Mouse (Mus musculus) gastrocnemius, postnatal 25 days (tissue): ENCODE results near the gene Cldn12. TPM values are rescaled to one million over a fixed set of nuclear protein-coding genes. Genes with fewer than 3 reads are reported as not detected.

Experiments
- DNase-seq: peaks from one replicate; pipeline ENCODE4 v3.0.0; 2022
- long read RNA-seq, 2 experiments: library from polyadenylated mRNA; stranded (forward); transcript quantifications; one replicate each; pipeline ENCODE4 v2.0.0; 2021
- total RNA-seq, 2 experiments: library from RNA; stranded (reverse); gene quantifications; 1 replicate in 1 of 2; 2 replicates in 1 of 2; pipeline ENCODE4 v1.2.3; 2021

Gene Cldn12
- total RNA-seq, result 10 to 100 TPM; 12.6 to 13.5 TPM
- long read RNA-seq, experiment 1, partial matches to known transcripts, result 0 of 7 reads
- long read RNA-seq, experiment 1, other reads (novel, unspliced or antisense), result 3 of 7 reads
- long read RNA-seq, experiment 2, transcript Cldn12-201 (4 exons, 3,597 nt), result major isoform, 5 of 8 reads
- long read RNA-seq, experiment 2, partial matches to known transcripts, result 0 of 8 reads
- long read RNA-seq, experiment 2, other reads (novel, unspliced or antisense), result 3 of 8 reads

DNA sequence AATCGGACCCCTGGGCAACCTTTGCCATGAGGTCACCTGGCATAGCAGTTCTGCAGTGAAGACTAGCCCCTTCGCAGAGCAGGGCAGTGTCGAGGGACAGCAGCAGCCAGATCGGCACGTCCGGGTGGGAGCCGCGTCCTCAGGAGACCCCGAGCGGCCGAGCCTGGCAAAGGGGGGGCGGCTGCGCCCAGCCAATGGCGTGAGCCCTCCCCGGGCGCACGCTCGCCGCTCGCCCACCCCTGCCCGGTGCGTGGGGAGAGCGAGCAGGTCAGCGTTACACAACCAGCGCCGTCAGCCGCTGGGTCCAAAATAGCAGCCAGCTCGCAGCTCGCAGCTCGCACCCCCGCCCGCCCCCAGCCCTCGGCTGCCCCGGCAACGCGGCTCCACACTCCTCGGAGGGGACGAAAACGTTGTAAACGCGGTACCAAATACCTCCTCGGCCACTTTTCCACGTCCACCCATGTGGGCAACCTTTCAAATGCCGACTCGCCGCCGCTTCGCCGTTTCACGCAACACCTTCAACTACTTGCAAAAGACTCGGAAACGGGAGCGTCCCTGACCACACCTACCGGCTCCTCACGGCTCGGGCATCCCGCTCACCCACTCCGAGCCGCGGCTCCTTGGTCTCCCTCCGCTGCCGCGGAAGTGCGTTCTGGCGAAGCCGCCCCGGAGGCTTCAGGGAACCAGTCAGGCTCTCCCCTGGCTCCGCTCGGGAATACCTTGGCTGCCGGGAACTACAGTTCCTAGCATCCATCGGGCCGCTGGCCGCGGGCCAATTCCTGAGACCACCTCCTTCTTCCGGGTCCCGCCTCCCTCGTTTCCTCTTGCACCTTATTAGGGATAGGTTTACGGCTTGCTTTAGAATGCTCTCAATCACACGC is at the start of gene Cldn12:
Gene Cldn12, minus strand, starts transcription at position 763 of the 881 bp plus-strand sequence.
- peak; percentile 93 for DNase-seq

DNA sequence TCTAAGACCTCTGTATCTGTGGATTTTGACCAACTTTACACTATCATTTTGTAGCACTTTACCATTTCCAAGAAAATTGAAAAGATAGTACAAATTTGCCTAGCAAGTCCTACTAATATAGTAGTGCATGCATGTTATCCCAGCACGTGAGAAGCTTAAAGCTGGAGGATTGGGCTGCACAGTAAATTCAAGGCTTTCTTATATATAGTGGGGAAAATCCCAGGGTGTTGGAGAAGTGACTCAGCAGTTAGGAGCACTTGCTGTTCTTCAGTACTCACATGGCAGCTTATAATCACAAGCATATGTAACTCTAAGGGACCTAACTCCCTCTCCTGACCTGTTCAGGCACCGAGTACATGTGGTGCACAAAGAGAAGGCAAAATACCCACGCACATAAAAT is 47.7 kb upstream of the Cldn12 start:
- DNase-seq, result no peak

DNA sequence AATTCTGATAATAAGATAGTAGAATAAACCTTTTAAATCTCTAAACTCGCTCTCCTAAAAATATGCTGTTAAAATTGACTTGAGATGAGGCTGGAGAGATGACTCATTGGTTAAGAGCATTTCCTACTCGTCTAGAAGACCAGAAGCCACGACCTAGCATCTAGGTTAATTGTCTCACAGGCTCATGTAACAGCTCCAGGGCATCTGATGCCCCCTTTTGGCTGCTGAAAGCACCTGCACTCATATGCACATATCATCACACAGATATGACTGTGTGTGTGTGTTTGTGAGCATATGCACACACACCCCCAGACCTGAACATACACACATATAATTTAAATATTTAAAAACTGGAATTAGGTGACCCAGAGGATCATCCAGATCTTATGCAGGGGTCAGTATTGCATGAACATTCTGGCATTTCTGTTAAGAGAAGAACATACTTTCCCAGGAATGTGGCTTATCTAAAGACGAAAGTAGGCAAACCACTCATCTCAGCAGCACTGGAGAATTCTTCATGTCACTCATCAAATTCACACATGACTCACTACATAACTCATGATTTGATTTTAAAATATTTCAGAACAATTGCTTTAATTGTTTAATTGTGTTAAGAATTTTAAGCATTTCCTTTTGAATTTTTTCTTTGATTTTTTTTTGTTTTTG is 46.4 kb upstream of the Cldn12 start:
- no peak for DNase-seq

DNA sequence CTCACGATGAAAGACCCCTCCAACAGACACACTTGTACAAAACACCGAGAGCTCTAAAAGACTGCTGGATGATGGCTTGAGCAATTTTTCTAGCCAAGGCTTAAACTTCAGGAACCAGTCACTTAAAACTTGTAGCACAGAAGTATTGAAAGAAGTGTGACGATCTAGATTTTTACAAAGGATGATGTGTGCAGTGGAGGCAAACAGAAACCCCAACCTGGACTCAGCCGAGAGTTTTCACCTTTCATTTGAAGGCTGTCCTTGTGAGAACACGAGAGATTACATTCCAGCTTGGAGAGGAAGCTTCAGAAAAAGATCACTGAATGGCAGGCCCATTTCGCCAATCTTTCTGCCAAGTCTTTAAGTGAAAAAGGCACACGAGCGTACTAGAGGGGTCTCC is 45.0 kb upstream of the Cldn12 start:
- DNase-seq, result no peak

DNA sequence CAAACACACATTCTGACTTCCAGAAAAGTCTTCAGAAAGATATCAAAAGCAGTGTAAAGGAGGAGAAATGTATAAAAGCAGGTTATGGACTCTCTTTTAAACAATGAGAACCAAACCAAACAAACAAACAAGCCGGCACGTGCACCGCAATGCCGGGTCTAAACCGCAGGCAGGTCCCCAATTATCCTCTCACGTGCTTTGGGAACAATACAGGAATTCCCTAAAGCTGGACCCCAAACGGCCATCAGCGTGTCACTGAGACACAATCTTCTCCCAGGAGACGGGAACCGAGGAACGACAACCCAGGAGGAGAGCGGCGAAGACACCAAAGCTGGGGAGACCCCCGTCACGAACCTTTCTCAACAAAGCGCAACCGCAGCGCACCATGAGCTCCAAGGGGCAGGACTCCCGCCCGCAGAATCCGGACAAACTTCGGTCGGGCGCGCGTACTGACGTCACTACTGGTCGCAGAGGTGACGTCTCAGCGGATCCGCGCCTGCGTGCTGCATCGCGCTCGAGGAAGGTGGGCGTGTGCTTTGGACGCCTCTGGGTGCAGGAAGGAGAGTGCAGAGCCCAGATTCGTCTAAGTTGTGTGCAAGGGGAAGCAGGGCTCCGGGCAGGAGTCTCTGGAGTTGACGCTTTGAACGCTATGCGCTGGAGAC is 44.5 kb upstream of the Cldn12 start, which contains the start of gene Gtpbp10:
Gene Gtpbp10, minus strand, starts transcription at position 460 of the 662 bp plus-strand sequence.
- peak; percentile 85 for DNase-seq

DNA sequence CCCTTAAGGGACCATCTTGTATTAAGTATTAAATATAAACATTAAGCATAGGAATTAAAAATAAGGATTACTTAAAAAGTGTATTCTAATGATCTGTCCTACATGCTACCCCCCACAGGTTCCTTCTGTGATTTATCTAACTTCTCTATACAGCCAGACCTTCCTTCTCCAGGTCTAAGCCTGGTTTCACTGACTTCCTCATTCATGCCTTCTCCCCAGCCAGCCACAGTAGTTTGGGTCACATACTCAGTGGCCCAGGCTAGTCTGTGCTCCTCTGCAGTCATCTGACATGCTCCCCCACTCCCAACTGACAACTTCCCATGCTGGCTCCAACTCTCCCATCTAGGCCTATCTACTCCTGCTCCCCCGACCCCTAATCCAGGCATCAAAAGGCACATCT is 36.4 kb upstream of the Cldn12 start:
- no peak for DNase-seq

DNA sequence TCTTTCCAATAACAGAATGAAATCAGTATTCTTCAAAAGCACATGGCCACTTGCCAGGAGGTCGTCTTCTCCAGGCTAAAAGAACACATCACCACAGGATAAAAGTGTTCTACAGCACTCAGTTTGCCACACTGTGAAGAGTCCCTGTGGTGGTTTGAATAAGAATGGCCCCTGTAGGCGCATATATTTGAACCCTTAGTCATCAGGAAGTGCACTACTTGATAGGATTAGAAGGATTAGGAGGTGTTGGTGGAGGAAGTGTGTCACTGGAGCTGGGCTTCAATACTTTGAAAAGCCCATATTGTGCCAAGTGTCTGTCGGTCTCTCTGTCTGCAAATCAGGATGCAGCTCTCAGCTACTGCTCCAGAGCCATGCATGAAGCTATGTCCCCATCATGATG is 25.6 kb upstream of the Cldn12 start:
- no peak for DNase-seq

DNA sequence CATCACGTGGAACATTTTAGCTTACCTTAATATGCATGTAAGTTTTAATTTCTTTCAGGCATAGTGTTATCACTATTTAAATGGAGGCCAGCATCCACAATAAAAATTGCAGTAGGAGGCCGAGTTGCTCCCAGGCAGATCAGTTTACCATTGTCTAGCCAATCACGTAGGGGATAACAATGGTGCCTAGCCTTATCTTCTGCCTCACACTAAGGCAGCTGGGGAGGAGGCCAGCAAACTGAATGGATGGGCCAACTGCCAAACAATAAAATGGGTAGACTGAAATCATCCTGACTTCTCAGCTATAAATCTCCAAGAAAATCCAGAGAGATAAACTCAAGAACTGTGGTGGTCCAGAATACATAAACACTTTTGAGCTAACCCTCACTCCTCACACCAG is 25.0 kb upstream of the Cldn12 start:
- no peak for DNase-seq

DNA sequence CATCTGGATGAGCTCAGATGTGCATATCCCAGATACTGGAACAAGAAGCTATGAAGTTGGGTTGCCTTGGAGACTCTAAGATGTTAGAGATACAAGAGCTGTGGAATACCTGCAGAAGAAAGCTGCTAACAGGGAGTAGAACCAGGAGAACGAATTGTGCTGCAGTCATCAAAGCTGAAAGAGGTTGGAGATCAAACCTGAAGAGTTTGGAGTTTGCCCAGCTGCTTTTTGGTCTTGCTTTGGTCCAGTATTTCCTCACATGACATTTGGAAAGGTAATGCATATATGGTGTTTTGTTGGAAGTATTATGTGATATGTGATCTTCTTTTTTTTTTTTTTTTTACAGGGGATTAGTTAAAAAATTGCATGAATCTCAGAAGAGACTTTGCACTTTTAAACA is 21.4 kb upstream of the Cldn12 start:
- DNase-seq, result no peak

DNA sequence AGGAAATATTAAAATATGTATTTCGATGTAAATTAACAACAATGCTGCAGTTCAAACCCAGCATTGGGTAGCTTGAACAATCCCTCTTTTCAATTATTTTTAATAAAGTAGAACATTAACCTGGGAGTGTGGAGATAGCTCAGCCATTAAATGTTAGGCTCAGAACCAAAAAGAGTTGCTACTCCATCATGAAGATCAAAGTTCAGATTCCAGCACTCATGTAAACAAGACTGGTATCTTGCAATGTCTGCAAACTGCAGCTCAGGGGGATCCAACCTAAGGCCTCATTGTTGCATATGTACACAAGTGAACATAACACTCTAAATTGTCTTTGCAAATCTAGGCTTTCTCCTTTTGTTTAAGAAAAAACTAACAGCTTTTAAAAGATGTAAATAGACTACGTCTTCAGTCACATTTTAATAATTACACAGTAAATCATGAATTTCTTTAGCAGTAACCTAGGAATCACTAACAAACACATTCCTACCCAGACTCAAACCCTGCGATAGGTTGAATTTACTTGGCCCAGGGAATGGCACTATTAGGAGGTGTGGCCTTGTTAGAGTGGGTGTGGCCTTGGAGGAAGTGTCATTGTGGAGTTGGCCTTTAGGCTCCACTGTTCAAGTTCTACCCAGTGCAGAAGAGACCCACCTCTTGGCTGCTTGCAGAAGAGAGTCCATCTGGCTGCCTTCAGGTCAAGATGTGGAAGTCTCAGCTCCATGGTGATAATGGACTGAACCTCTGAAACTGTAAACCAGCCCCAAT is 19.1 kb upstream of the Cldn12 start:
- DNase-seq, result no peak

DNA sequence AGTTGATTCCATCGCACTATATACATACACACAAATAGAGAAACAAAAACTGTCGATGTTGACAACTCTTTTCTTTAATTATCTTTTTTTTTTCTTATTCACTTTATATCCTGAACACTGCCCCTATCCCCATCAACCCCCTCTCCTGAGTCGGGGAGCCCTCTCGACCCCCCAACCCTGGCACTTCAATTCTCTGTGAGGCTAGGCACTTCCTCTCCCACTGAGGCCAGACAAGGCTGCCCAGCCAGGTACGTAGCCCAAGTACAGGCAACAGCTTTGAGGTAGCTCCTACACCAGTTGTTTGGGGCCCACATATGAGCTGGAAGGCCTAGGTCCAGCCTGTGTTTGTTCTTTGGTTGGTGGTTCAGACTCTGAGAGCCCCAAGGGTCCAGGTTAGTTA is 653 bp upstream of the Cldn12 start:
- no peak for DNase-seq

DNA sequence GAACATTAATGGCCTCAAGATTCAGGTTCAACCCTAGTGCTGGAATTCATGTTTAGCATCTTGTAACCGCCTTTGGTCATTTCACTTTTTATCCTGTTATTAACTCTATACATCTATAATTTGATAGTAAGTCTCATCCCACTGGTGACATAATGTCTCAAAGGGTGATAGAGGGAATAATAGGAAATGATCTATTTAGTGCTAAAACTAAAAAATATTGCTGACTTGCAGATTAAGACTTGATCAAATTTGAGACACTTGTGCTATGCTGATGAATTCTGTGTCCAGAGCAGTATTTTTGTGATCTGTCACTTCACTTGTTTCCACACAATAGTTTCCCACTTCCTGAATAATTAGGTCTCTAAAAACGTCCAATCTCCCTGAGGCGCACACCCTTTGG is 3.4 kb downstream of the Cldn12 start:
- DNase-seq, result no peak

DNA sequence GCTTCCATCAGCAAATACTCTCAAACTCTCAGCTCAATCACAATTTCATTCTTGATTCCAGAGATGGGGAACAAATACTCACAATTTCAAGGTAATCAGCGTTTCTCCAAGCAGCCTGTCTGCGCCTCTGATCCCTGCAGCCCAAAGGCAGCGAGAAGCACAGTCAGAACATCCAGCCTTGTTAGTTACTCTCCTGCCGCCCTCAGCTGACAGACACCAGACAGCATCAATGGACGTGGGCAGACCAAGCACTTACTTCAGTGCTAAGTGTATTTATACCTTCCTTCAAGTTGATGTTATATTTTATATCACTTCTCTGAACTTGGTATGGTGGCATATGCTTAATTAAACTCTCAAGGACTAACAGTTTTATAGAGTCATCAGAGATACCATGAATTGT is 3.8 kb downstream of the Cldn12 start:
- no peak for DNase-seq

DNA sequence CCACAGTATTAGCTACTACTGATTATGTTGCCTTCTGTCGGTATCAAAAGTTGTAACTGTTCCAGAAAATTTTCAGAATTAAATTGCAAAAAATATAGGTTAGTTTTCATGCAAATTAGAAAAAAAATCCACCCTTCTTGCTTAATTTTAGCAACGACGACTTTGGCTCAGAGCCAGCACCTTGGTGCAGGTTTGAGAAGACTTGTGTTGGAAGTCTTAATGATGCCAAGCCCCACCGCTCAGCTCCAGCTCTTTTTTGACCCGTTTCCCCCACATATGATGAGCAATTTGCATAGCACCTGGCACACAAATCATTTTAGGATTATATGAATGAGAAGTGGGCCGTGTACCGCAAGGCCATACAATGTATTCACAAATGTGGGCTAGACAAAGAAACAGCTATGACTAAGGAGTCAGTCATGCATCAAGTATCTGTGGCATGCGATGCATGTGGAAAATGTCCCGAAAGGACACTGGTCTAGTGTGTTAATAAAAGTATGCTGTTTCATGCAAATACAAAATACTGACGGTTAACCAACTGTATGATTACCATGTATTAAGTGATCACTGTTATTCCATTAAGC is 4.4 kb downstream of the Cldn12 start:
- no peak for DNase-seq

DNA sequence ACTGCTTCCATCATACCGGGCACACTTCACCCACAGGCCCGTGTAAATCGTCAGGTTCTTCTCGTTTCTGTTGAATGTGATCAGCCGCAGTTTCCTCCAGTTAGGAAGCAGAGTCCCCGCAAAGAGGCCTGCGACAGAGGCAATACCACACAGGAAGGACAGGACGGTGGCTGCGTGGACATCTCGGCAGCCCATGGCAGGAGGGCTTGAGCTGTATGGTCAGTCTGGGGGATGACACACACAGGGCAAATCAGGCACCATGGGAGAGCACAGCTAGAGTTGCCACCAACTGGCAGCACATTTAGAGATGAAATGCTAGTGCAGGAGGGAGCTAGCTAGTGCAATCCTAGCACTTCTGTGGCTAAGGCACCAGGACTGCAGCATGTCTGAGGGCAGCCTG is 6.5 kb downstream of the Cldn12 start:
- no peak for DNase-seq

DNA sequence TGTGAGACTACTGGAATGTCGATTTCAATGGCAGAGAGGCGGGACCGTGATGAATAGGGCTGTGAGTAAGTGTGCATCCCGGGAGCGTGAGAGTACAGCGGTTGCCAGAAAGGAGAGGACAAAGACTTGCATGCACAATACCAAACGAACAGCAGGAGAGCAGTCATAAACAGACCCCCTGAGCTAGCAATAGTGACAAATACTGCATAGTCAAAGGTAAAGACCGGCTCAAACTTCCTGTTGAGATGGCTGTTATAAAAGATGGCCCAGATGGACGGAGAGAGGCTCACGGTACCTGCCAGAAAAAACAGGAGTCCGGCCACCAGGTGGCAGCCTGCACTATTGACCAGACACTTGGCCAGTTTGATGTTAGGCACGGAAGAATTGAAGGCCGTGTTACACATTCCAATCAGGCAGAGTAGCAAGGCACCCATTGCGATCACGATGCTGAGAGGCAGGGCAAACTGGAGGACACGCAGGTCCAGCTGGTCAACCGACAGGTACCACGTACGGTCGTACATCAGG is 7.0 kb downstream of the Cldn12 start:
- DNase-seq, result peak; percentile 23

DNA sequence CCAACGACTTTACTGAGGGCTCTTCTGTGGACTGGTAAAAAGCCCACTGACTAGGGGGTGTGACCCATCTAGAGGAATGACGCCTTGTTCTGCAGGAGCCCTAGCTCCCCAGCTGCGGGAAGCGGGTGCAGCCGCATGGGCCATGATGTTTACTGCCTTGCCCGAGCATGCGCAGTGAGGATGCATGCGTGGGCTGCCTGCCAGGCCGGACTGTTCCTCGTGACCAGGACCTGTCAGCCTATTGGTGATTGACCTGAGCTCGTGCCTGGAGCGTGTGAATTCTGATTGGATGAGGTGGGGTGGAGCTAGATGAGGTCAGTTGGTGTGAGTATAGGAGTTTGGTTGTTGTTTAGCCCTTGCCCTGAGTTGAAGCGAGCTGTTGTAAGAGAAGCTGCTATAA is 10.3 kb downstream of the Cldn12 start:
- no peak for DNase-seq

DNA sequence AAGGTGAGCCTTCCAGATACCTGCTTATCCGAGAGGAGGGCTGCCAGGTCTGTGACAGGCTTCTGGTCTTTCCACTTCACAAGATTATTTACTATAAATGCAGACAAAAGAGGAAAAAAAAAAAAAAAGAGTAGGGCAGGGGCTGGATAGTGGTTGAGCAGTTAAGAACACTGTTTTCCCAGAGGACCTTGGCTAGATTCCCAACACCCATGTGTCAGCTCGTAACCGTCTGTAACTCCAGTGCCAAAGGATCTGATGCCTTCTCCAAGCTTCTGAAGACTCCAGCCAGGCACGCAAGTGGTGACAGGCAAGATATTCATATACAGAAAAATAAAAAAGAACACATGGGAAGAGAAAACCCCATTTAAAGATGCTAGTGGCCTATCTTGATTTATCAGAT is 11.4 kb downstream of the Cldn12 start:
- DNase-seq, result no peak

DNA sequence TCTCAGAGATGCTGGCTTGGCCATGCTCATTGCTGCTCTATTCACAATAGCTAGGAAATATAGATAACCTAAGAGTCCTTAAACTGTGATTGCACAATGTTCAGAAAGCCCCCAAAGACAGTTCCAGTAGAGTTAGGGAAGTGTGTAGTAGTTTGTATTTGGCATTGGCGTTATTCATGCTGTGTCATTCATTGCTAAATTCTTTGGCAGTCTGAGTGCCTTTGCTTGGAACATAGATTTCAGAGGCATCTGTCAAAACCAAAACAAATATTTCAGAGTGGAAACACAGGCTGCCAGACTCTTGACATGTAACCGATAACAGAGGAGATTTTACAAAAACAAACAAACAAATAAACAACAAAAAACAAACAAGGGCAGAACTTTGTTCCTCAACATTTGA is 13.2 kb downstream of the Cldn12 start:
- DNase-seq, result no peak

DNA sequence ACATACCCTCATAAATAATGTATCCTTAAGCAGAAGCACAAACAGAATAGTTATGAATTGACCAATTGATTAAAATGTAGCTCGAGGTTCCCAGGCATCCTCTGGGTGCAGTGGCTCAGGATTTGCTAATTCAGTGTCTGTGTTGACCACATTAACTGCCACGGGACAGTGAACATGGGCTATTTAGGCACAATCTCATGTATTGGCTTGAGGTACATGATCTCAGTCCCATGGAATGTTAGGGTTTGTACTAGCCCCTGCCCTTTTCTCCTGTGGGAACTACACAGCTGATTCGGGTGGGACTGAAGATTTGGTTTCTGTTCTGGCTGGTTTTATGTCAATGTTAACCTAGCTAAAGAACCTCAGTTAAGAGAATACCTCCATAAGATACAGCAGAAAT is 18.4 kb downstream of the Cldn12 start:
- DNase-seq, result no peak

DNA sequence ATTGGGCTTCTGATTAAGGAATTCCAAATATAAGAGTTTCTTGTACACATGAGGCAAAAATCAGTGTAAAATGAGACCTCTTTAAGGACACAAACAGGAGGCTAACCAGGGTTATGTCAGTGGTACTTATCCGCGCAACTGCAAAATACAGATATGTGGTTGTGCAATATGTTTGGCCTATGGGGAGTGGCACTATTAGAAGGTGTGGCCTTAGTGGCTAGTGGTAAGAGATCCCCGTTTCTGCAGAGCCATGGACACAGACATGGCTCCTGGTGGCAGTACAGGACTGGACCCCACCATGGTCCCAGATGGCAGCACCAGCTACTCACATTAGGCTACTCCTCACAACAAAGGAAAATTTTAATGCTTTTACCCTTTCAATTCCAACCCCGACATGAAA is 19.7 kb downstream of the Cldn12 start:
- DNase-seq, result no peak
